Mouse (Mus musculus): ENCODE data around the gene Slc29a3. TPM values are rescaled to one million over a fixed set of nuclear protein-coding genes. Genes with fewer than 3 reads are reported as not detected.
"Not testable (repeated sequence)": the region's sequence is repeated elsewhere in the genome, so short reads cannot be mapped to it uniquely, and the experiment has no call there.

Gene Slc29a3
- total RNA-seq, 2 experiments from 2014 or later, result 2.4 to 3.4 TPM

- no peak for DNase-seq
Measured at GRCm38 (mm10) chr10:60767400-60767799, 14.8 kb upstream of the Slc29a3 start.

DNA sequence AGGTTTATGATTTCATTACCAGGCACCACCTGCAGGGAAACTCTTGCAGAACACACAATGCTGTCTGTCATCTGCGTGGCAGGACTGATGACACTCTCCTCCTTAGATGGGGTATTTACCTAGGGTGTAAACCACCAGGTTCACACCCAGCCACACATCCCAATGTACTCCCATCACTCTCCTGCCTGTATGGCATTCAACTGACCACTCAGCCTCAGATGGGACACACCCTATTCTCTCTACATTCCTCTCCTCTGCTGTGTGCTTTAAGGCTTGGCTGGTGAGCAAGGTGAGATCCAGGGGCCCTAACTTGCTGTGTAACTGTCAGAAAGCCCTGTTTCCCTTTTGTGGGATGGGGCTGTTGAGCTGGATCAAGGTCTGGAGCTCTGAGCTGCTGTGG lies 9.5 kb upstream of the Slc29a3 start:
- DNase-seq, result no peak

DNA sequence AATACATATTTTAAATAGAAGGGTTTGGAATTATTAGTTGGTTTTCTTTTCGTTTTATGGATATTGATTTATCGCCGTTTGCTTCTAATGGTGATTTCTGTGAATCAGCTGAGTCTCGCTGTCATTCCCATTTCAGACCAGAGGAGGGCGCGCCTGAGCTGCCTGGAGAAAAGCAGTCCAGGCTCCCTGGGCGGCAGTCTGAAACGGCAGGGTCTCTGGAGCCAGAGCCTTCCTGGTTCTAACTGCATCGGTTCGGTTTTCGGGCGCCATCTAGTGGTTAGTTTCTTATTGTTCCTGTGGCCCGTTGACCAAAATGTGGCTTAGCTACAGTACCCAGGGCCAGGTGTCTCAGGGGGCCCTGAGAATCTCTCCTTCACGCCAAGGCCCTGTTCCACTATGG lies 7.8 kb upstream of the Slc29a3 start:
- DNase-seq, result peak; percentile 86

GRCm38 (mm10) chr10:60756992-60757391 lies 4.4 kb upstream of the Slc29a3 start:
- no peak for DNase-seq

DNA sequence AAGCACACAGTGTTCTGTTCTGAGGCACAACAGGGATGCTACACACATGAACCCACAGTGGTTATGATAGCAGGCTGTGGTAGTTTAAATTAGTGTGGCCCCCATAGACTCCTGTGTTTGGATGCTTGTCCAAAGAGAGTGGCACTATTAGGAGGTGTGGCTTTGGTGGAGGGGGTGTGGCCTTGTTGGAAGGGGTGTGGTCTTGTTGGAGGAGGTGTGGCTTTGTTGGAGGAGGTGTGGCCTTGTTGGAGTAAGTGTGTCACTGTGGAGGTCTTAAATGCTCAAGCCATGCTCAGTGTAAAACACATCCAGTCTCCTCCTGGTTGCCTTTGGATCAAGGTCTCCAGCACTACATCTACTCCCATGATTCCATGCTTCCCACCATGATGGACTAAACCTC lies 3.6 kb upstream of the Slc29a3 start:
- no peak for DNase-seq

DNA sequence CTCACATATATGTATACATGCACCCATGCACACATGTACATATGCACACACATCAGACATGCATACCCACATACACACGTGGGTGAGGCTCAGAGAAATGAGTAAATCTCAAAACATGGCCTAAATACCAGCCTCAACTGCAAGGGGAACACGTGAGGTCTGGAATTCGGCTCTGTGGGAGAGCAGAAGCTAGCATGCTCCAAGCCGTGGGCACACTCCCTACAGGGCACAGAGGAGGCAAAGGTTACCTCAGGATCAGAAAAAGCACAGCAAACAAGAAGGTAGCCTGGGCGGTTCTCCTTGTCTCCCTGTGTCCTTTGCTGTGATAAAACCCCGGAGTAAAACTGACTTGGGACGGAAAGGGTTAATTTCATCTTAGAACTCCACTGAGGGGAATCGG lies 1.3 kb upstream of the Slc29a3 start:
- DNase-seq, result no peak

DNA sequence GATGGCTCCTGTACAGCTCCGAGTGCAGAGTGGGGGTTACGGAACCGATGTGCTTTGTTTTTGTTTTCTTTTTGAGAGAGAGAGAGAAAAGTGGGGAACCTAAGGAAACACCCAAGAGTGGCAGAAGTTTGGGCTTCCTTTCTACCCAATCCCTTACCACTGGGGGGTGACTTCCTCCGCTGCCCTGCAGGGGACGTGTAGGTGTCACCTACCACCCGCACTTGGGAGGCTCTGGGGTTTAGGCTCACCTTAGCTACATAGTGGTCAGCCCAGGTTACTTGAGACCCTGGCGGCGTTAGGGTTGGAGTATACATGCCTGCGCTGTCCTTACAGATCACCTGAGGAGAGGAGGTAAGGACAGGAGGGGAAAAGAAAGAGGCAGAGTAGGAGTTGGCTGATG lies 667 bp upstream of the Slc29a3 start:
- no peak for DNase-seq

GRCm38 (mm10) chr10:60747667-60748212 lies 4.9 kb downstream of the Slc29a3 start:
- DNase-seq, result no peak

DNA sequence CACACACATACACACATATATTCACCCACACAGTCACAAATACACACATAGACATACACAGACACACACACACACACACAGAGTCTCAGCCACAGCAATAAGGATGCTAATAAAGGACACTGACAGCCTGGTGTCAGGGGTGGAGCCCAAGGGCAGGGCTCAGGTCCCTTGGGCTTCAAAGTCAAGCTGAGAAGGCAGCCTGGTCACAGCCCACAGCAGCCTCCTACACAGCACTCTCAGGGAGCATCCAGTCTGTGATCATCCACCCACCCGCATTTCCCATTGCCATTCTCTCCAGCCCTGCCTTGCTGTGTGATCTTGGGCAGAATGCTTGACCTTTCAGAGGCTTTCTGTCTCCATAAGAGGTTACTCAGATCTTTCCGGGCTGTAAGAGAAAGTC lies 6.1 kb downstream of the Slc29a3 start:
- DNase-seq, result no peak

GRCm38 (mm10) chr10:60744543-60745290 lies 7.9 kb downstream of the Slc29a3 start:
- no peak for DNase-seq

DNA sequence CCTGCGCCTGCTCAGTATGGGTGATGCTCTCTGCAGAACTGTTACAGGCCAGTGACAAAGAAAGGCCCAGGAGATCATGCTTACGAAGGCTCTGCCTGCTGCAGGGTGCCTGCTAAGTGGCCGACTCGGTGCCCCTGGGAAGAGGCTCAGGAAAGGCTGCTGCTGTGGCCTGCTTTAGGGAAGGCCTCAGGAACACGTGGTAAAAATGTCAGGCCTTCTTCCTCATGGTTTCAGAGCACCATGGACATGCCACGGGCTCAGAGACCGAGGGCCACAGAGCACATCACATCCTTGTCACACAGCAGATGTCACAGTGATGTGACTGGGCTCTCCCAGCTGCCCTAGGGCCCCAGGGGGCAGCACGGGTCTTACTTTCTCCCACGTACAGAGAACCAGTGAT lies 8.9 kb downstream of the Slc29a3 start:
- no peak for DNase-seq

DNA sequence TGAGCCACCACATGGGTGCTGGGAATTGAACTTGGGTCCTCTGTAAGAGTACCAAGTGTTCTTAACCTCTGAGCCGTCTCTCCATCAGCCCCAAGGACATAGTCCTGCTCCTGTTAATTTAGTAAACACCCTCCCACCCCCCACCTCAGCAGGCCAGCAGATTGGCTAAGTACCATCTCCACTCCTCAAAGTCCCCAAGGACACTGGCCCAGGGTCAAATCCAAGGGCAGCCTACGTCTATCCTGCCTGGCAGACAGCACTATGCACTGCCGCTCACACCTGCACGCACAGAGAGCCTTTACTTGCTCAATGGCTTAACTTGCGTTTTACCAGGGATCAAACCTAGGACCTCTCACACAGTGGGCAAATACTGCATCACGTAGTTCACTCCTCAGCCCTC lies 9.7 kb downstream of the Slc29a3 start:
- DNase-seq, result no peak

- not testable (repeated sequence) for DNase-seq
Measured at GRCm38 (mm10) chr10:60742296-60742695, 10.3 kb downstream of the Slc29a3 start.

DNA sequence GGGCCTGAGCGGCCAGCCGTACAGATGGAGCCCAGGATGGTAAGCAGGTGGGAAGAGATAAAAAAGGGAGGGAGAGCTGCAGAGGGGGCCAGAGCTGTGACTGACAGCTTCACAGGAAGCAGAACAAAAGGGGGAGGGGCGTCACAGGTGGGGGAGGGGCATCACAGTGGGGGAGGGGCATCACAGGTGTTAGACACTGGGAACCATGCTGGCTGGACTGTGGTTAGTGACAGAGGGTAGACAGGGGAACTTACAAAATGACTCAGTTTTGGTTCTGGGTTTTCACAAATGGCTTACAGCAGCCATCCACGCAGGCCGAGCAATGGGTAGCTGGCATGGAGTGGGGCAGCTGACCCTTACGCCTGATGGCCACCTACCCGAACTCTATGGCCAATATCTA lies 11.2 kb downstream of the Slc29a3 start:
- DNase-seq, result no peak

GRCm38 (mm10) chr10:60739619-60740363 lies 12.8 kb downstream of the Slc29a3 start:
- DNase-seq, result no peak

GRCm38 (mm10) chr10:60737886-60738640 lies 14.5 kb downstream of the Slc29a3 start:
- no peak for DNase-seq

DNA sequence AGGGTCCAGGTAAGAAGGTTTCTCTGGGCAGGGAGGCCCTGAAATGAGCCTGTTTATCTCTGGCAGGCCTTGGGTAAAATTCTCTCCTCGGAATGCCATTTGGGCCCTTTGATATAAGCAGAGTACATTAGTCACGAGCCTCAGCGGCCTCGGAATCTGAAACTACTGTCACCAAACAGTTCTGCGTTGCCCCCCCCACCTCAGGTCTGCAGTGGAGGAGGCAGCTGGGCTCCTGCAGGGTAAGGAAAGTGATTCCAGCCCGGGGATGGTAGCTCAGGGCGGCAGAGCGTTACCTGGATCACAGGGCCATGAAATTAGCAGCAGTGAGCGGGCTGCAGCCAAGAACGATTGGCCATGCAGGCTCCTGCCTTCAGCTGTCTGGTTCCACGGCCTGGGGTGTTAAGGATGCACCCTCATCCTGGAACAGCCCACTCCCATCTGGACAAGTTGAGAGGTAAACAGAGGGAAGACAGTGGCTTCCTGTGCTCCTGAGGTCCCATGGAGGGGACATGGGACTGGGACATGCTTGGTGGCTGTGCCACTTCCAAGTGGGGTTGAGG lies 15.3 kb downstream of the Slc29a3 start:
- no peak for DNase-seq

DNA sequence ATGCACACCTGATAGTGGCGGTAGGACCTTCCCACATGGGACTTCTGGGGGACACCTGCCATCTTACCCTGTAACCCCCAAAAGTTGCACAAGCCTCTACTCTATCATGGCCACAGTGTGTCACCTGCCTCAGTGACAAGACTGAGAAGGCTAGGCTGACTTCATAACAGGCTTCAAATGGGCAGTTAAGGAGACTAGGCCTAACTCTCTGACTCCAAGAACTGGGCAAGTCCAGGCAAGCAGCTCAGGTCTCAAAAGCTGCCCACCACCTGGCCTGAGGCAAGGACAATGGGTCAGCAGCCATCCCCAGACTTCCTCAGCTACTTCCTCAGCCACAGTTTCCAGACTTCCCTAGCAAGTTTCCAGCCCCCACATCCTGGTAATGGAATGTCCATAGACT lies 16.9 kb downstream of the Slc29a3 start:
- no peak for DNase-seq

DNA sequence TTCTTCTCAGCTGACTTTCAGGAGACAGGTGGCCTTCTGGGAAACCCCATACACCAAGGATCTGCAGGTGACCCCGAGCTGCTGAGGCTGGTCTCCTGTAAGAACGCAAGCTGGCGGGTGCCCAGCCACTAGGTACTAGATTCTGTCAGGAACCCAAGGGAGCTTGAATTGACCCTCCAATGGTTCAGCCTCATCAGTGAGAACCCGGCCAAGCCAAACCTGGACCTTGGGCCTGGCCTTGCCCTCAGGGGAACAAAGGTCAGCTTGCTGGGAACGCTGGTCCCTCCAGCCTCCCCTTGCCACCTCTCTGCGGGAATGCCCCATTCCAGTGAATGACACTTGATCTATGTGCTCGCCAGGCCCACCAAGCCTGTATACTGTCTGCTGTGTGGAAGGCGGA lies 19.1 kb downstream of the Slc29a3 start:
- DNase-seq, result no peak

GRCm38 (mm10) chr10:60732397-60732861 lies 20.2 kb downstream of the Slc29a3 start:
- DNase-seq, result peak; percentile 67

DNA sequence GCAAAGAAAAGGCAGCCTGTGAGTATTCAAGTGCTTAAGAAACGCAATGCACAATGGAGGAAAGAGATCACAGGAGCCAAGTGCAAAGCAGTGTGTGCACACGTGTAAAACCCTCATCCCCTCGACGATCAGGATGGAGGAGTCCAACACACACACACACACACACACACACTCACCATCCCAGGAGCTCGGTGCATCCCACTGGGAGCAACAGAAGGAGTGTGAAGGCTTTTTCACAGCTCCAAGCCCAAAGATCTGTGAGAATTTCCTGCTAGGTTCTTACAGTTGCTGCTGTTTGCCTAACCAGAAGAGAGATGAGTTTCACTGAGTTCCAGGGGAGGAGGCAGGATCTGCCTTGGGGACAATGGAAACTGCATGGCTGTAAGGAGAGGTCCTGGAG lies 20.9 kb downstream of the Slc29a3 start:
- no peak for DNase-seq

GRCm38 (mm10) chr10:60727301-60727700 lies 25.3 kb downstream of the Slc29a3 start:
- no peak for DNase-seq
